Mouse (Mus musculus) embryonic facial prominence, embryonic 10.5 days (tissue): ENCODE data around the gene Dhx9. TPM values are rescaled to one million over a fixed set of nuclear protein-coding genes. Genes with fewer than 3 reads are reported as not detected.
A peak's percentile ranks its signal among the peaks of the same experiment; 100 is the strongest.
"Not testable (repeated sequence)": the region's sequence is repeated elsewhere in the genome, so short reads cannot be mapped to it uniquely, and the experiment has no call there.

ENCODE experiments used
- DNase-seq: peaks from one replicate; pipeline ENCODE4 v3.0.0-alpha.2; 2017; ENCODE audit warnings: low spot score
- H3K27ac ChIP-seq: fragments of 300-500 bp; sonication (generic); replicated peaks from 2 replicates; pipeline ENCODE4 v1.5.1; 2016; ENCODE audit warnings: mild to moderate bottlenecking
- H3K27me3 ChIP-seq: fragments of 300-500 bp; sonication (generic); replicated peaks from 2 replicates; pipeline ENCODE4 v1.6.1; 2016; ENCODE audit warnings: low read depth, mild to moderate bottlenecking; ENCODE audit not compliant: poor library complexity, severe bottlenecking
- H3K36me3 ChIP-seq: fragments of 300-500 bp; sonication (generic); replicated peaks from 2 replicates; pipeline ENCODE4 v1.6.1; 2016; ENCODE audit warnings: mild to moderate bottlenecking, moderate library complexity
- H3K4me1 ChIP-seq: fragments of 300-500 bp; sonication (generic); 2 replicates; pipeline ENCODE4 v1.6.1; 2016
- H3K4me3 ChIP-seq: fragments of 300-500 bp; sonication (generic); 2 replicates; pipeline ENCODE4 v1.5.1; 2016; ENCODE audit warnings: mild to moderate bottlenecking, moderate library complexity
- H3K9me3 ChIP-seq: fragments of 300-500 bp; sonication (generic); 2 replicates; pipeline ENCODE4 v1.6.1; 2016; ENCODE audit warnings: mild to moderate bottlenecking
- WGBS: fragments of 180-500 bp; shearing (Covaris S2); methylation state at CpG from one replicate; pipeline ENCODE4 v1.1.7; 2016; 5-methylcytosine and 5-hydroxymethylcytosine counted together
- polyA plus RNA-seq: library from polyadenylated mRNA; unstranded; fragments of >200 nt; fragmentation: Nextera tagmentation; extraction: Ambion mirVana; gene quantifications from 2 replicates; pipeline ENCODE4 v1.2.1, GENCODE M21; 2016

The Dhx9 gene
- polyA plus RNA-seq, 1 experiment from 2014 or later: 44.3 TPM

DNA sequence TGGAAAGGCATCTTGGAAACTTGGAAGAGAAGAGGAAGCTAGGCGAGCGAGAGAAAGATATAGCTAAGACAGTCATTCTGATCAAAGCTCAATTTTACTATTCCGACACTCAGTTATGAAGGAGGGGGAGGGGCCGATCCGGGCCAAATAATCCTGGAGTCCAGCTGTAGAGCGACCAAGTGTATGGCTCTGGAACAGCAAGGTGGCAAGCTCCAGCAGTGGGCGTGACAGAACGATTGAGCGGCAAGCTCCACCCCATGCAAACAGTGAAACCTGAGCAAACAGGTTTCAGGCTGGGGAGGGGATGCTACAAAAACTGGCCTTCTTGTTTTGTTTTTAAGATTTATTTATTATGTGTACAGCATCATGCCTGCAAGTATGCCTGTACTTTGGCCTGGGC lies 12.6 kb upstream of the Dhx9 start:
- no peak for DNase-seq
- 93% methylated on average over 9 of the region's 9 CpGs for WGBS
- H3K27ac ChIP-seq: no peak overlapping the region
- no peak overlapping the region for H3K4me3 ChIP-seq
- H3K9me3 ChIP-seq: no peaks in the 10 kb centered on the region
- H3K4me1 ChIP-seq: peaks cover 9% of the 10 kb centered on the region
- H3K36me3 ChIP-seq: no peaks in the 10 kb centered on the region
- H3K27me3 ChIP-seq: no peaks in the 10 kb centered on the region

GRCm38 (mm10) chr1:153496030-153496429 lies 8.6 kb upstream of the Dhx9 start:
- no peaks in the 10 kb centered on the region for H3K27me3 ChIP-seq
- no peak for DNase-seq

DNA sequence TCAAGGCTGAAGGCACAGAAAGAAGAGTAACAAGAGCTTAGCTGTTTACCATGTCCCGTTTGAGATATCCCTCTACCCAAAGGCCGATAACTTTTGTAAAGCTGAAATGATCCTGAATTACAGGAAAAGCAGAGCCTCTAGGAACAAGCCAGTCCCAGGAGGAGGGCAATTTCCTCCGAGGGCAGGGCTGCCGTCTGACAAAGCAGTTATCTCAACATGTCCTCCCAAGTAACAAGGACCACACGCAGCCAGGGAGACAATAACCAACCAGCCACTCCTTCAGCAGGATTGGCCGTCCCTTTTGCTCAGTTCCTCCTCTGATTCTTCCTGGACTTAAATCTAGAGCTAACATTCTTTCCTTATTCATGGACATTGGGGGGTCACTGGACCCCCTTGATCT lies 6.5 kb upstream of the Dhx9 start:
- no peak for DNase-seq
- 33% methylated on average over 6 of the region's 6 CpGs for WGBS
- Histone ChIP-seq H3K9me3 (no peaks in the 10 kb centered on the region), H3K4me1 (peaks cover 11% of the 10 kb centered on the region; the same call in 1 of the 2 replicates), H3K36me3 (no peaks in the 10 kb centered on the region), H3K27ac (no peak overlapping the region), H3K27me3 (no peaks in the 10 kb centered on the region), H3K4me3 (no peak overlapping the region)

More at GRCm38 (mm10) chr1:153496030-153496429, 8.6 kb upstream of the Dhx9 start:
- Histone ChIP-seq H3K4me3 (no peak overlapping the region), H3K36me3 (no peaks in the 10 kb centered on the region), H3K4me1 (peaks cover 11% of the 10 kb centered on the region; the same call in 1 of the 2 replicates), H3K27ac (no peak overlapping the region), H3K9me3 (no peaks in the 10 kb centered on the region)
- 81% methylated on average over 3 of the region's 3 CpGs for WGBS

- H3K9me3 ChIP-seq: no peaks in the 10 kb centered on the region
- no peak overlapping the region for H3K27ac ChIP-seq
- no peak overlapping the region for H3K4me3 ChIP-seq
- H3K27me3 ChIP-seq: no peaks in the 10 kb centered on the region
- H3K36me3 ChIP-seq: no peaks in the 10 kb centered on the region
- peaks cover 11% of the 10 kb centered on the region; the same call in 1 of the 2 replicates for H3K4me1 ChIP-seq
- 19% methylated on average over 4 of the region's 4 CpGs for WGBS
- no peak for DNase-seq
Observed at GRCm38 (mm10) chr1:153493338-153493737, 5.9 kb upstream of the Dhx9 start.

GRCm38 (mm10) chr1:153491822-153492221 lies 4.4 kb upstream of the Dhx9 start:
- 95% methylated on average over 1 of the region's 1 CpGs for WGBS
- Histone ChIP-seq H3K27me3 (no peaks in the 10 kb centered on the region), H3K36me3 (no peaks in the 10 kb centered on the region), H3K27ac (no peak overlapping the region), H3K9me3 (no peaks in the 10 kb centered on the region), H3K4me1 (peaks cover 11% of the 10 kb centered on the region; the same call in 1 of the 2 replicates), H3K4me3 (no peak overlapping the region)
- DNase-seq: no peak

DNA sequence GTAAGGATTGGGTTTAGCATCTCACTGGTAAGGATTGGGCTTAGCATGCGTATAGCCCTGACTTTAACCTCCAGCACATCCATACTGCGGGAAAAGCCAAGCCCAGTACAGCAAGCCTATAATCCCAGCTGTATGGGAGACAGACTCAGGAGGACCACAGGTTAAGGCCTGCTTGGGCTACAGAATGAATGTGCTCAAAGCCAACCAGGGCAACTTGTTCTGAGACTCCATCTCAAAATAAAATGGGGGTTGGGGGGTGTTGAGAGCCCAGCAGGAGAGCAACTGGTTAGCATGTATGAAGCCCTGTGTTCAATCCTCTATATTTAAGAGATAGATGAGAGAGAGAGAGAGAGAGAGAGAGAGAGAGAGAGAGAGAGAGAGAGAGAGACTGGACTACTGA lies 3.9 kb upstream of the Dhx9 start:
- Histone ChIP-seq H3K4me1 (peaks cover 11% of the 10 kb centered on the region; the same call in 1 of the 2 replicates), H3K4me3 (no peak overlapping the region), H3K9me3 (no peaks in the 10 kb centered on the region), H3K27me3 (no peaks in the 10 kb centered on the region), H3K27ac (no peak overlapping the region), H3K36me3 (no peaks in the 10 kb centered on the region)
- DNase-seq: no peak
- WGBS: 87% methylated on average over 2 of the region's 2 CpGs

DNA sequence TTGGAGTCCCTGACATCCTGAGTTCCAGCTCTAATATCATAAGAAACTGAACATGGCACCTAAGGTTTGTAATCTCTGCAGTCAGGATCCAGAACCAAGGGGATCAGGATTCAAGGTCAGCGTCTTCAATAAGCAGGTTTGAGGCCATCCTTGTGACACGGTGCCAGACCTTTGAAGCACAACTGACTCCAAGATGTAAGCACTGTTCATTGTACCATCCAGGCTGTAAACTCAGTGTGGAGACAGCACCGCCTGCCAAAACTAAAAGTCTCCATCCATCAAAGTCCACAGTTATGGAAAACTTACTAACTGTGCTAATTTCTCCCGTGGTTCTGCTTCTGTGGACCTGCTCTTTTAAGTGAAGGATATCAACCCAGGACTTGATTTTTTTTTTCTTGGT lies 2.5 kb upstream of the Dhx9 start:
- Histone ChIP-seq H3K4me1 (peaks cover 20% of the 10 kb centered on the region), H3K27me3 (no peaks in the 10 kb centered on the region), H3K9me3 (no peaks in the 10 kb centered on the region), H3K36me3 (no peaks in the 10 kb centered on the region), H3K4me3 (no peak overlapping the region), H3K27ac (no peak overlapping the region)
- no peak for DNase-seq
- WGBS: 90% methylated on average over 4 of the region's 4 CpGs

DNA sequence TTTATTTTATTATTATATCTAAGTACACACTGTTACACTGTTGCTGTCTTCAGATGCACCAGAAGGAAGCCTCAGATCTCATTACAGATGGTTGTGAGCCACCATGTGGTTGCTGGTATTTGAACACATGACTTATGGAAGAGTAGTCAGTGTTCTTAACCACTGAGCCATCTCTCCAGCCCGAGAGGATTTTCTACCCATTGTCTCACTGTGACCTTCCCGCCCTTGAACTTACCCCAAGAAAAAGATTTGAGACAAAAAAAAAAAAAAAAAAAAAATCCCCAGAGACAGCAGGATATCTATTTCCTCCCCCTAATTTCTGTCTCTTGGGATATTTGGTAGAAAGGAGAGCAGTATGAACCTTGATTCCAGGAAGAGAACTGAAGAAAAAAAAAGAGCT lies 2.1 kb upstream of the Dhx9 start:
- Histone ChIP-seq H3K27me3 (no peaks in the 10 kb centered on the region), H3K36me3 (0 out of 2 replicates have a peak, but pooled peaks cover under 1% of the 10 kb centered on the region), H3K4me1 (peaks cover 24% of the 10 kb centered on the region), H3K4me3 (no peak overlapping the region), H3K27ac (no peak overlapping the region), H3K9me3 (no peaks in the 10 kb centered on the region)
- DNase-seq: no peak
- WGBS: 54% methylated on average over 2 of the region's 2 CpGs

DNA sequence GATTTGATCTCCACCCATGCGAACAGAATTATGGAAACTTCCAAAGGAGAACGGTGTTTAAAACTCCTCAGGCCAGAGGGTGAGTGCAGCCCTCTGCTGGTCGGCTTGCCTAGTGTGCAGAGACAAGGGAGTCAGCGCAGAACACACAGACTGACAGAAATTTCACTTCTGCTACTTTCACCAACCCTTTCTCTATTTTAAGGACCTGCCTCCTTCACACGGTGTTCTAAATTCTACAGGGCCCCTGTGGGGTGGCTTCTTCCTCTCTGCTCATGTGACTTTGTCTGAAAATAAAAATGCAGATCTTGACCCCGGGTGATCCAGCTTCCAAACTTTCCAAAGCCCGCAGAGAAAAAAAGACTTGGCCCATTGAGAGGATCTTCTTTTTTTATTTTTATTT lies 1.7 kb upstream of the Dhx9 start:
- 53% methylated on average over 7 of the region's 7 CpGs for WGBS
- H3K4me1 ChIP-seq: peaks cover 29% of the 10 kb centered on the region
- no peaks in the 10 kb centered on the region for H3K27me3 ChIP-seq
- no peak overlapping the region for H3K4me3 ChIP-seq
- H3K9me3 ChIP-seq: no peaks in the 10 kb centered on the region
- peak; percentile 22 for DNase-seq
- no peak overlapping the region for H3K27ac ChIP-seq
- H3K36me3 ChIP-seq: peaks cover 5% of the 10 kb centered on the region; the same call in 1 of the 2 replicates

DNA sequence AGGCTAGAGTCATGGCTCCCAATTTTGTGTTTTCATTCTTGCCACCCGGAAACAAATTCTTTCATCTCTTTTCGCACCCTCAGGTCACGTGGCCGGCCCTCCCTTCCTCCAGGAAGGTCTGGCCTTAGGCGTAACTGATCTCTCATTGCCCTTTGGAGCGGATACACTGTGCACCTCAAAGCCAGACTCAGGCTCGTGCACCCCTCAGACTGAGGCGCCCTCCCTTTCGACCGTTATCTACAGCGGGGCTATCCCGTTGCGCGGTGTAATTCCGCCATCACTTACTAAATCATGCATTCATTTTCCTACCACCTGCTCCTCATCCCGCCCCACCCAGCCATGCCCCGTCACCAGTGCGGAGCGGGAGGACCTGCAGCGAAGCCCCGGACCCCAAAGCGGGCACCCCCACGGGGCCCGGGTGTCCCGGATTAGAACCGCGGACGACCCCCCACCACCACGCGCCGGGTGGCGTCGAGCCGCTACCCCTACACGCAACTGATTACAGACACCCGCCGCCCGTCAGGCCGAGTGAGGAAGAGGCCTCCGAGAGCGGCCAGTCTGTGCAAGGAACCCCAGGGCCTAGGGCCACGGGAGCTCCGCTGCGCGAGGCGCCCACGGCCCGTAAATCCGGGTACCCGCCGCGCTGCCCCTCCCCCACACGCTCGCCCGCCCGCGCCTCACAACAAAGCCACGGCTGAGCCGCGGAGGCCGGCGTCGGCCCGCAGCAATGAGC lies 527 bp downstream of the Dhx9 start:
- WGBS: under 1% methylated on average over 64 of the region's 64 CpGs
- Histone ChIP-seq H3K4me1 (peaks cover 26% of the 10 kb centered on the region), H3K27ac (peak overlapping the region; percentile 99), H3K4me3 (peak overlapping the region; percentile 93), H3K9me3 (no peaks in the 10 kb centered on the region), H3K36me3 (peaks cover 22% of the 10 kb centered on the region), H3K27me3 (no peaks in the 10 kb centered on the region)
- DNase-seq: peak; percentile 72

DNA sequence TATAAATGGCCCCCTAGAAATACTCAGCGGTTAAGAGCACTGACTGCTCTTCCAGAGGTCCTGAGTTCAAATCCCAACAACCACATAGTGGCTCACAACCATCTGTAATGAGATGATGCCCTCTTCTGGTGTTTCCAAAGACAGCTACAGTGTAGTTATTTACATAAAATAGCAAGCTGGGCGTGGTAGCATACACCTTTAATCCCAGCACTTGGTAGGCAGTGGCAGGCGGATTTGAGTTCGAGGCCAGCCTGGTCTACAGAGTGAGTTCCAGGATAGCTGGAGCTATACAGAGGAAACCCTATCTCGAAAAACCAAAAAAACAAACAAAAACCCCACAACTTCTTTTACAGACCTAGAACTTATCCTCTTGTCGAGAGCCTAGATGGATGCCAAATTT lies 1.3 kb downstream of the Dhx9 start:
- peak overlapping the region; percentile 99 for H3K27ac ChIP-seq
- not testable (repeated sequence) for H3K27me3 ChIP-seq, DNase-seq, H3K9me3 ChIP-seq
- H3K4me1 ChIP-seq: peaks cover 26% of the 10 kb centered on the region
- peaks cover 30% of the 10 kb centered on the region for H3K36me3 ChIP-seq
- WGBS: 10% methylated on average over 6 of the region's 6 CpGs
- H3K4me3 ChIP-seq: peak overlapping the region; percentile 93

DNA sequence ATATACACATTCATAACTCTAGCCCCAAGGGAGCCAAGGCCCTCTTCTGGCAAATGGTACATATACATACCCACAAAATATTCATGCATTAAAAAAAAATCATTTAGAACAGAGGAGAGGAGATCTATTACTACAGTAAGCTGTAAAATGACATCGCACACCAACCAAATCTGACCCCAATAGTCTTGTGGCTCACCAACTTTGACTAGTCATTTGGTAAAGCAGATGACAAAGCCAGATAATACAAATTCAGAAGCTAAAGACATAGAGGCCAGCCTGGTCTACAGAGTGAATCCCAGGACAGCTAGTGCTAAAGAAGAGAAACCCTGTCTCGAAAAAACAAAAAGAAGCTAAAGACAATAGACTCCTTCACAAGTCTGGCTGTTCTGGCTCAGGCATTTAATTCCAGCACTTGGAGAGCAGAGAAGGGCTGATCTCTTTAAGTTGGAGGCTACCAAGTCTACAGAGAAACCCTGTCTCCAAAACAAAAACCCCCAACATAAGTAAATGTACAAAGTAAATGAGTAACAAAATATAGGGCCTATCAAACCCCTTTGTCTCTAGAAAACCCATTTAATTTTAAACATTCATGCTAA lies 2.2 kb downstream of the Dhx9 start:
- DNase-seq: no peak
- H3K27ac ChIP-seq: no peak overlapping the region
- H3K4me3 ChIP-seq: peak overlapping the region; percentile 93
- peaks cover 26% of the 10 kb centered on the region for H3K4me1 ChIP-seq
- 51% methylated on average over 2 of the region's 2 CpGs for WGBS
- no peaks in the 10 kb centered on the region for H3K27me3 ChIP-seq
- H3K36me3 ChIP-seq: peaks cover 38% of the 10 kb centered on the region
- no peaks in the 10 kb centered on the region for H3K9me3 ChIP-seq

DNA sequence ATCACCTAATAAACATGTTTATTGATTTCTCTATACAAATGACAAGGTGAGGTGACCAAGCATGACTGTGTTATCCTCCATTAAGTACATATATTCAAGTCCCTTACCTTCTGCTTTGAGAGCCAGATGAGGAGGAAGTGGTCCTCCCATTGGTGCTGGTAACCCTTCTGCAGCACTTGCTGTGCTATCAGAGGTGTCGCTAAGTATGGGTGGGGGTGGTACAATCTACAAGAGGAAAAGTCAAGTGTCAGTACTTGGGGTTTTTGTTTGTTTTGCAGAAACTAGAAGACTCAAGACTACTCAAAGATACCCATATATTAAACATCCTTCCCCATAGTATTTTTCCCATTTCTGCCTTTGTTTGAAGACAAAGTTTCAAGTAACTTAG lies 6.4 kb downstream of the Dhx9 start:
- H3K27me3 ChIP-seq: no peaks in the 10 kb centered on the region
- H3K36me3 ChIP-seq: peaks cover 81% of the 10 kb centered on the region
- H3K4me1 ChIP-seq: peaks cover 24% of the 10 kb centered on the region

More for the DNA sequence above, 6.4 kb downstream of the Dhx9 start:
- H3K9me3 ChIP-seq: no peaks in the 10 kb centered on the region
- WGBS: 85% methylated on average over 1 of the region's 1 CpGs
- H3K4me3 ChIP-seq: no peak overlapping the region
- DNase-seq: no peak
- no peak overlapping the region for H3K27ac ChIP-seq
